Comparison of ENCODE assay signal across 21 mouse cellular contexts in genomic region chr2:6473829-6474228, GRCm38 (mm10).
DNase-seq lines count a peak whose midpoint lies in the region; ATAC-seq and TF ChIP-seq lines count a peak whose summit lies in the region.
"Had no signal": no experiment of that assay in that cellular context is flagged by ENCODE, and none has a peak within 500 bp of the region (broad histone marks: within the 10 kb centered on the region; RNA-seq: fewer than 3 reads in every experiment).

No protein-coding gene starts in this region.

- H3K9ac ChIP-seq in liver, embryonic 14.5 days (replicated peaks), result no peak overlapping the region
- H3K9ac ChIP-seq in liver, embryonic 11.5 days (ENCODE audit: low read depth, low read length), result no peak overlapping the region
- H3K9ac ChIP-seq in MEL (ENCODE audit: control insufficient read depth, low read depth, low read length, poor library complexity, severe bottlenecking), result no peak overlapping the region
- H3K9ac ChIP-seq: forebrain, embryonic 12.5 days; hindbrain, embryonic 12.5 days; liver, embryonic 15.5 days; neural tube, embryonic 13.5 days had no signal

- no peak overlapping the region for H3K4me2 ChIP-seq in liver, embryonic 14.5 days (ENCODE audit: low read depth)
- H3K4me2 ChIP-seq in liver, embryonic 11.5 days, result no peak overlapping the region
- H3K4me2 ChIP-seq: forebrain, embryonic 12.5 days; hindbrain, embryonic 12.5 days; liver, embryonic 15.5 days; neural tube, embryonic 13.5 days had no signal

- peak; percentile 27; the same call in 1 of the 2 replicates for TF ChIP-seq CTCF in liver, embryonic 14.5 days (IDR thresholded peaks at IDR 0.05; ENCODE audit: low read depth)
- TF ChIP-seq CTCF in MEL (IDR thresholded peaks at IDR 0.05 in 2 of 3, conservative IDR thresholded peaks at IDR 0.05 in 1 of 3; ENCODE audit: control insufficient read depth in 1 of 3, insufficient read depth in 1 of 3, low read depth in 2 of 3, low read length in 3 of 3, poor library complexity in 1 of 3, severe bottlenecking in 1 of 3), result peak; percentile 22 to 73 (median 58); a peak in 5 of 6 replicates

- 43% methylated on average over 5 of the region's 5 CpGs for WGBS in liver, embryonic 14.5 days (ENCODE audit: insufficient replicate concordance)
- WGBS in liver, embryonic 11.5 days, result 72% methylated on average over 5 of the region's 5 CpGs

- no peak overlapping the region for H3K4me3 ChIP-seq in liver, embryonic 14.5 days (ENCODE audit: insufficient read depth in 1 of 2, low read depth in 2 of 2, low read length in 2 of 2)
- H3K4me3 ChIP-seq in liver, embryonic 11.5 days (ENCODE audit: low read depth, low read length), result no peak overlapping the region
- H3K4me3 ChIP-seq in MEL (ENCODE audit: control insufficient read depth in 1 of 2, insufficient read depth in 1 of 2, low read depth in 2 of 2, low read length in 2 of 2), result no peak overlapping the region
- H3K4me3 ChIP-seq: forebrain, embryonic 12.5 days; hindbrain, embryonic 12.5 days; liver, embryonic 15.5 days; neural tube, embryonic 13.5 days had no signal

- H3K27ac ChIP-seq in liver, embryonic 14.5 days, result no peak overlapping the region
- H3K27ac ChIP-seq in liver, embryonic 11.5 days (ENCODE audit: low read depth, low read length), result no peak overlapping the region
- H3K27ac ChIP-seq in MEL (ENCODE audit: control insufficient read depth, low read depth, low read length), result no peak overlapping the region
- H3K27ac ChIP-seq: forebrain, embryonic 12.5 days; hindbrain, embryonic 12.5 days; liver, embryonic 15.5 days; neural tube, embryonic 13.5 days had no signal

- H3K9me3 ChIP-seq in liver, embryonic 14.5 days (ENCODE audit: control insufficient read depth, low read length), result no peaks in the 10 kb centered on the region
- no peaks in the 10 kb centered on the region for H3K9me3 ChIP-seq in liver, embryonic 11.5 days (ENCODE audit: control insufficient read depth, low read length)
- H3K9me3 ChIP-seq in MEL (replicated peaks; ENCODE audit: insufficient read depth, low read length), result no peaks in the 10 kb centered on the region
- H3K9me3 ChIP-seq: hindbrain, embryonic 12.5 days; liver, embryonic 15.5 days had no signal

- H3K27me3 ChIP-seq in liver, embryonic 14.5 days (ENCODE audit: control insufficient read depth, insufficient read depth, low read length), result no peaks in the 10 kb centered on the region
- H3K27me3 ChIP-seq in liver, embryonic 11.5 days (replicated peaks; ENCODE audit: control insufficient read depth, insufficient read depth, low read length), result no peaks in the 10 kb centered on the region
- no peaks in the 10 kb centered on the region for H3K27me3 ChIP-seq in MEL (ENCODE audit: control insufficient read depth in 1 of 2, insufficient read depth in 2 of 2, low read length in 2 of 2)
- H3K27me3 ChIP-seq: forebrain, embryonic 12.5 days; hindbrain, embryonic 12.5 days; liver, embryonic 15.5 days; neural tube, embryonic 13.5 days had no signal

- H3K79me2 ChIP-seq in MEL (ENCODE audit: control insufficient read depth, insufficient read depth, low read length, poor library complexity), result no peaks in the 10 kb centered on the region

- no peak for ATAC-seq in liver, embryonic 14.5 days (ENCODE audit: insufficient read depth)
- no peak for ATAC-seq in liver, embryonic 11.5 days (replicated peaks; ENCODE audit: low FRiP score)
- ATAC-seq in megakaryocyte-erythroid progenitor cell, adult 5-6 weeks (replicated peaks; ENCODE audit: low FRiP score, low TSS enrichment, poor library complexity, severe bottlenecking), result peak; percentile 65

- no peak for TF ChIP-seq EP300 in liver, embryonic 14.5 days (IDR thresholded peaks at IDR 0.05; ENCODE audit: low read depth)
- peak in 1 of 2 experiments; percentile 66; a peak in 1 of 4 replicates for TF ChIP-seq EP300 in MEL (IDR thresholded peaks at IDR 0.05; ENCODE audit: low read depth in 1 of 2, low read length in 2 of 2)

- no peaks in the 10 kb centered on the region; a peak in 1 of 4 replicates for H3K4me1 ChIP-seq in liver, embryonic 14.5 days (replicated peaks; ENCODE audit: control insufficient read depth in 2 of 2, insufficient read depth in 2 of 2, low read length in 1 of 2)
- H3K4me1 ChIP-seq in liver, embryonic 11.5 days (replicated peaks; ENCODE audit: control insufficient read depth, insufficient read depth, low read length), result no peaks in the 10 kb centered on the region
- H3K4me1 ChIP-seq in MEL (ENCODE audit: control insufficient read depth in 1 of 2, insufficient read depth in 2 of 2, low read length in 2 of 2), result peaks cover 0 to 4% of the 10 kb centered on the region in 2 experiments; a peak in 1 of 4 replicates
- H3K4me1 ChIP-seq: liver, embryonic 15.5 days had no signal

- TF ChIP-seq RAD21 in MEL (IDR thresholded peaks at IDR 0.05; ENCODE audit: low read depth, low read length), result peak; percentile 74

- TF ChIP-seq POLR2A in MEL (IDR thresholded peaks at IDR 0.05; ENCODE audit: control insufficient read depth in 1 of 2, insufficient read depth in 1 of 2, low read depth in 1 of 2, low read length in 2 of 2, poor library complexity in 1 of 2), result no peak

- H3K36me3 ChIP-seq in liver, embryonic 14.5 days (replicated peaks; ENCODE audit: control insufficient read depth, insufficient read depth, low read depth), result no peaks in the 10 kb centered on the region
- H3K36me3 ChIP-seq in liver, embryonic 11.5 days (ENCODE audit: control insufficient read depth, insufficient read depth, low read length), result no peaks in the 10 kb centered on the region
- no peaks in the 10 kb centered on the region for H3K36me3 ChIP-seq in MEL (ENCODE audit: control insufficient read depth in 1 of 2, insufficient read depth in 2 of 2, low read length in 2 of 2)
- H3K36me3 ChIP-seq: forebrain, embryonic 12.5 days; hindbrain, embryonic 12.5 days; liver, embryonic 15.5 days; neural tube, embryonic 13.5 days had no signal

- intact Hi-C loops in left cerebral cortex, postnatal 10 days (cut with DNase I), result no loop called here

- DNase-seq in liver, embryonic 14.5 days (ENCODE audit: low read depth in 3 of 3, low spot score in 3 of 3), result no peak
- no peak for DNase-seq in liver, embryonic 11.5 days (ENCODE audit: low spot score)
- DNase-seq in thymus, postnatal 0 days (ENCODE audit: low spot score), result peak; percentile 15
- DNase-seq in thymus, postnatal 36 days, result no peak
- peak; percentile 68 for DNase-seq in MEL (ENCODE audit: low read depth, low spot score)
- DNase-seq in heart, adult 8-10 months (ENCODE audit: low spot score), result no peak
- DNase-seq in left cerebral cortex, postnatal 10 days (ENCODE audit: extremely low spot score in 1 of 2, low spot score in 2 of 2), result no peak
- DNase-seq: cerebellum, adult 11 months; cerebellum, postnatal 25 days; gastrocnemius, postnatal 25 days; heart, postnatal 10 days; kidney, adult 18-20 months; kidney, postnatal 36 days; left cerebral cortex, postnatal 4 days; lung, postnatal 4 days; spleen, adult 18-20 months had no signal

TF ChIP-seq in MEL, 35 proteins besides CTCF, POLR2A, EP300 and RAD21:
- TF ChIP-seq ZC3H11A (IDR thresholded peaks at IDR 0.05; ENCODE audit: low read depth, low read length), result peak; percentile 66
- TF ChIP-seq GATA1 (IDR thresholded peaks at IDR 0.05; ENCODE audit: low read depth, low read length), result peak; percentile 42; the same call in 1 of the 2 replicates
- TF ChIP-seq SMC3 (IDR thresholded peaks at IDR 0.05; ENCODE audit: low read depth, low read length), result peak; percentile 82
- no peak for TF ChIP-seq TBP (IDR thresholded peaks at IDR 0.05; ENCODE audit: low read depth, low read length)
- no peak for TF ChIP-seq MEF2A (IDR thresholded peaks at IDR 0.05; ENCODE audit: extremely low read depth, insufficient replicate concordance, low read depth, low read length, poor library complexity, severe bottlenecking)
- peak; percentile 43; the same call in 1 of the 2 replicates for TF ChIP-seq BHLHE40 (IDR thresholded peaks at IDR 0.05; ENCODE audit: borderline replicate concordance, low read depth, low read length)
- no peak for TF ChIP-seq USF2 (IDR thresholded peaks at IDR 0.05; ENCODE audit: borderline replicate concordance in 1 of 2, insufficient read depth in 1 of 2, low read depth in 1 of 2, low read length in 2 of 2)
- TF ChIP-seq HCFC1 (IDR thresholded peaks at IDR 0.05; ENCODE audit: low read depth, low read length), result no peak
- no peak for TF ChIP-seq POLR2AphosphoS5 (IDR thresholded peaks at IDR 0.05; ENCODE audit: borderline replicate concordance, low read depth, low read length)
- TF ChIP-seq ETS1 (IDR thresholded peaks at IDR 0.05; ENCODE audit: low read depth, low read length), result 0 out of 2 replicates have a peak, but pooled peaks have one; percentile 21
- no peak for TF ChIP-seq MYB (IDR thresholded peaks at IDR 0.05; ENCODE audit: low read depth, low read length)

Comparison
In these comparisons a context has a peak if more than half of its experiments do, and no peak if none do; other contexts are left out.
1. DNase-seq: peak in thymus, postnatal 0 days (single experiment) and MEL (single experiment); none in liver, embryonic 14.5 days (0 of 3), liver, embryonic 11.5 days (single experiment), thymus, postnatal 36 days (0 of 2), heart, adult 8-10 months (single experiment) and left cerebral cortex, postnatal 10 days (0 of 2).